10 mouse cellular contexts compared by ENCODE assay signal in the genomic region with DNA sequence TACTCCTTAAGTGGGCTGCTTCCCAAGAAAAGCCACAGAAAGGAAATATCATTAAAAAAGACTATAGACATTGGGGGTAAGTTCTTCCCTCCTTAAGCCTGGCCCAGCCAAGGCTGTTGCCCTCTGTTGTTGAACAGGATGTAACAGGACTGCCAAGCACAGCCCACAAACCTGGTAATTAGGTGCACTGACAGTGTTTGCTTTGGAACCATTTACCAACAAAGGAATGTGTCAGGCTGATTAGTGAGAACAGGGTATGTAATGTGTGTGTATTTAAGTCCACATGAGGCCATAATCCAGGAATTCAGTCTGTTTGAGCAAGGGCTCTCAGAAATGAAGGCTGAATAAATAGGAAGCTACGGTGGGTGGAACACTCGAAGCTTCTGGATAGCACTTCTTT.
DNase-seq lines count a peak whose midpoint lies in the region; ATAC-seq and TF ChIP-seq lines count a peak whose summit lies in the region.
"Had no signal": no experiment of that assay in that cellular context is flagged by ENCODE, and none has a peak within 500 bp of the region (broad histone marks: within the 10 kb centered on the region; RNA-seq: fewer than 3 reads in every experiment).

No protein-coding gene starts in this region.

- no peak overlapping the region for H3K4me2 ChIP-seq in forebrain, embryonic 14.5 days (ENCODE audit: low read length)
- H3K4me2 ChIP-seq in forebrain, embryonic 15.5 days (replicated peaks) = no peak overlapping the region
- no peak overlapping the region for H3K4me2 ChIP-seq in embryonic facial prominence, embryonic 12.5 days (replicated peaks)
- H3K4me2 ChIP-seq in midbrain, embryonic 11.5 days = no peak overlapping the region

- H3K9me3 ChIP-seq in forebrain, embryonic 14.5 days (replicated peaks; ENCODE audit: control insufficient read depth, low read length) = no peaks in the 10 kb centered on the region
- no peaks in the 10 kb centered on the region for H3K9me3 ChIP-seq in forebrain, embryonic 15.5 days
- H3K9me3 ChIP-seq in embryonic facial prominence, embryonic 12.5 days = no peaks in the 10 kb centered on the region
- no peaks in the 10 kb centered on the region for H3K9me3 ChIP-seq in midbrain, embryonic 11.5 days (ENCODE audit: control insufficient read depth, low read length)

- no peak for TF ChIP-seq POLR2A in kidney, adult 2 months (IDR thresholded peaks at IDR 0.05; ENCODE audit: low read depth, low read length)

- H3K4me3 ChIP-seq in forebrain, embryonic 14.5 days (ENCODE audit: low read depth, low read length) = no peak overlapping the region
- H3K4me3 ChIP-seq in forebrain, embryonic 15.5 days = no peak overlapping the region
- no peak overlapping the region for H3K4me3 ChIP-seq in embryonic facial prominence, embryonic 12.5 days
- H3K4me3 ChIP-seq in kidney, adult 2 months (ENCODE audit: insufficient read depth, low read depth, low read length) = no peak overlapping the region
- no peak overlapping the region for H3K4me3 ChIP-seq in midbrain, embryonic 11.5 days (ENCODE audit: low read depth, low read length)

- WGBS in forebrain, embryonic 14.5 days = 4% methylated on average over 2 of the region's 2 CpGs
- 12% methylated on average over 2 of the region's 2 CpGs for WGBS in forebrain, embryonic 15.5 days
- 55% methylated on average over 2 of the region's 2 CpGs for WGBS in embryonic facial prominence, embryonic 12.5 days
- 69% methylated on average over 2 of the region's 2 CpGs for WGBS in kidney, adult 2 months
- WGBS in midbrain, embryonic 11.5 days = 60% methylated on average over 2 of the region's 2 CpGs

- peak; percentile 72 for ATAC-seq in forebrain, embryonic 14.5 days
- ATAC-seq in forebrain, embryonic 15.5 days (replicated peaks) = no peak
- peak; percentile 69; the same call in 1 of the 2 replicates for ATAC-seq in embryonic facial prominence, embryonic 12.5 days (ENCODE audit: insufficient number of reproducible peaks, insufficient read depth, low FRiP score, low TSS enrichment)
- ATAC-seq in midbrain, embryonic 11.5 days (ENCODE audit: low FRiP score) = no peak

- no peak overlapping the region for H3K27ac ChIP-seq in forebrain, embryonic 14.5 days (ENCODE audit: low read depth, low read length)
- H3K27ac ChIP-seq in forebrain, embryonic 15.5 days (replicated peaks) = no peak overlapping the region
- H3K27ac ChIP-seq in embryonic facial prominence, embryonic 12.5 days = no peak overlapping the region
- H3K27ac ChIP-seq in kidney, adult 2 months (ENCODE audit: insufficient read depth, low read depth, low read length) = no peak overlapping the region
- H3K27ac ChIP-seq in midbrain, embryonic 11.5 days (ENCODE audit: low read depth, low read length) = no peak overlapping the region

- no peak for TF ChIP-seq CTCF in kidney, adult 2 months (conservative IDR thresholded peaks at IDR 0.05; ENCODE audit: insufficient read depth, insufficient read length, low read depth, low read length)

- H3K36me3 ChIP-seq in forebrain, embryonic 14.5 days (ENCODE audit: control insufficient read depth, insufficient read depth, low read length) = no peaks in the 10 kb centered on the region
- H3K36me3 ChIP-seq in forebrain, embryonic 15.5 days = no peaks in the 10 kb centered on the region
- no peaks in the 10 kb centered on the region for H3K36me3 ChIP-seq in embryonic facial prominence, embryonic 12.5 days
- H3K36me3 ChIP-seq in kidney, adult 2 months (ENCODE audit: control insufficient read depth, insufficient read depth, low read length) = no peaks in the 10 kb centered on the region
- no peaks in the 10 kb centered on the region for H3K36me3 ChIP-seq in midbrain, embryonic 11.5 days (ENCODE audit: control insufficient read depth, insufficient read depth, low read length)

- H3K9ac ChIP-seq in forebrain, embryonic 14.5 days (ENCODE audit: low read length) = no peak overlapping the region
- H3K9ac ChIP-seq in forebrain, embryonic 15.5 days (replicated peaks) = no peak overlapping the region
- H3K9ac ChIP-seq in embryonic facial prominence, embryonic 12.5 days = no peak overlapping the region
- H3K9ac ChIP-seq in midbrain, embryonic 11.5 days (ENCODE audit: low read length) = no peak overlapping the region

- H3K27me3 ChIP-seq in forebrain, embryonic 14.5 days (replicated peaks; ENCODE audit: control insufficient read depth, insufficient read depth, low read length) = no peaks in the 10 kb centered on the region
- H3K27me3 ChIP-seq in forebrain, embryonic 15.5 days = no peaks in the 10 kb centered on the region
- no peaks in the 10 kb centered on the region for H3K27me3 ChIP-seq in embryonic facial prominence, embryonic 12.5 days
- no peaks in the 10 kb centered on the region for H3K27me3 ChIP-seq in kidney, adult 2 months (replicated peaks; ENCODE audit: control insufficient read depth, insufficient read depth, low read length)
- H3K27me3 ChIP-seq in midbrain, embryonic 11.5 days (ENCODE audit: control insufficient read depth, insufficient read depth, low read length) = no peaks in the 10 kb centered on the region

- DNase-seq in forebrain, embryonic 14.5 days (ENCODE audit: low spot score) = peak; percentile 72
- DNase-seq in kidney, adult 2 months = peak; percentile 74
- DNase-seq in lung, postnatal 10 days = peak; percentile 57
- no peak for DNase-seq in spleen, postnatal 10 days (ENCODE audit: low spot score in 2 of 2)
- no peak for DNase-seq in adipocyte (ENCODE audit: low spot score)
- no peak for DNase-seq in midbrain, embryonic 11.5 days (ENCODE audit: low spot score, missing footprints)
- DNase-seq: cerebellum, adult 9-11 months; gastrocnemius, postnatal 10 days had no signal

- H3K4me1 ChIP-seq in forebrain, embryonic 14.5 days (ENCODE audit: control insufficient read depth, insufficient read depth, low read length) = peaks cover 8% of the 10 kb centered on the region
- 0 out of 2 replicates have a peak, but pooled peaks cover 2% of the 10 kb centered on the region for H3K4me1 ChIP-seq in forebrain, embryonic 15.5 days
- peaks cover 7% of the 10 kb centered on the region; the same call in 1 of the 2 replicates for H3K4me1 ChIP-seq in embryonic facial prominence, embryonic 12.5 days
- no peaks in the 10 kb centered on the region for H3K4me1 ChIP-seq in kidney, adult 2 months (ENCODE audit: control insufficient read depth, insufficient read depth, low read length)
- H3K4me1 ChIP-seq in midbrain, embryonic 11.5 days (ENCODE audit: control insufficient read depth, insufficient read depth, low read length) = no peaks in the 10 kb centered on the region; the same call in 1 of the 2 replicates

Comparison
In these comparisons a context has a peak if more than half of its experiments do, and no peak if none do; other contexts are left out.
1. ATAC-seq: peak in forebrain, embryonic 14.5 days (single experiment) and embryonic facial prominence, embryonic 12.5 days (single experiment); none in forebrain, embryonic 15.5 days (single experiment) and midbrain, embryonic 11.5 days (single experiment).
2. DNase-seq: peak in forebrain, embryonic 14.5 days (single experiment), kidney, adult 2 months (single experiment) and lung, postnatal 10 days (single experiment); none in spleen, postnatal 10 days (0 of 2), adipocyte (single experiment) and midbrain, embryonic 11.5 days (single experiment).